Mouse (Mus musculus) hindbrain, embryonic 16.5 days (tissue): ENCODE measurements around the gene Aar2. TPM values are rescaled to one million over a fixed set of nuclear protein-coding genes. Genes with fewer than 3 reads are reported as not detected.

ENCODE experiments used
- ATAC-seq: fragments of 200-750 bp; cut with Nextera tagmentation; 2 replicates; pipeline ENCODE4 v1.8.0; 2017; ENCODE audit warnings: moderate TSS enrichment, moderate library complexity
- H3K27ac ChIP-seq: fragments of 300-500 bp; sonication (generic); 2 replicates; pipeline ENCODE4 v1.5.1; 2014; ENCODE audit warnings: low read depth, mild to moderate bottlenecking, control low read depth, low read length, moderate library complexity
- H3K27me3 ChIP-seq: fragments of 300-500 bp; sonication (generic); replicated peaks from 2 replicates; pipeline ENCODE4 v1.6.1; 2014; ENCODE audit warnings: low read length; ENCODE audit not compliant: control insufficient read depth, insufficient read depth
- H3K36me3 ChIP-seq: fragments of 300-500 bp; sonication (generic); 2 replicates; pipeline ENCODE4 v1.6.1; 2014; ENCODE audit warnings: mild to moderate bottlenecking, low read length, moderate library complexity, mixed read lengths; ENCODE audit not compliant: control insufficient read depth, insufficient read depth
- H3K4me1 ChIP-seq: fragments of 300-500 bp; sonication (generic); 2 replicates; pipeline ENCODE4 v1.6.1; 2014; ENCODE audit warnings: low read depth, low read length; ENCODE audit not compliant: control insufficient read depth, insufficient read depth
- H3K4me2 ChIP-seq: fragments of 300-500 bp; sonication (generic); 2 replicates; pipeline ENCODE4 v1.6.1; 2014; ENCODE audit warnings: mild to moderate bottlenecking, low read length, control low read depth, moderate library complexity
- H3K4me3 ChIP-seq: fragments of 300-500 bp; sonication (generic); 2 replicates; pipeline ENCODE4 v1.5.1; 2014; ENCODE audit warnings: mild to moderate bottlenecking, low read length, control low read depth, moderate library complexity
- H3K9ac ChIP-seq: fragments of 300-500 bp; sonication (generic); 2 replicates; pipeline ENCODE4 v1.6.1; 2014; ENCODE audit warnings: low read depth, mild to moderate bottlenecking, control low read depth, low read length, moderate library complexity
- H3K9me3 ChIP-seq: fragments of 300-500 bp; sonication (generic); 2 replicates; pipeline ENCODE4 v1.6.1; 2014; ENCODE audit warnings: mild to moderate bottlenecking, low read length, moderate library complexity; ENCODE audit not compliant: control insufficient read depth
- WGBS: fragments of 180-500 bp; shearing (Covaris S2); extraction: QIAGEN DNeasy Blood & Tissue Kit; methylation state at CpG from one replicate; pipeline ENCODE4 v1.1.7; 2014; 5-methylcytosine and 5-hydroxymethylcytosine counted together
- polyA plus RNA-seq: library from polyadenylated mRNA; unstranded; fragments of >200 nt; fragmentation: Nextera tagmentation; extraction: Ambion mirVana; gene quantifications from 2 replicates; pipeline ENCODE4 v1.2.1, GENCODE M21; 2015

Gene Aar2
- polyA plus RNA-seq, 1 experiment from 2014 or later = 44.5 TPM

DNA sequence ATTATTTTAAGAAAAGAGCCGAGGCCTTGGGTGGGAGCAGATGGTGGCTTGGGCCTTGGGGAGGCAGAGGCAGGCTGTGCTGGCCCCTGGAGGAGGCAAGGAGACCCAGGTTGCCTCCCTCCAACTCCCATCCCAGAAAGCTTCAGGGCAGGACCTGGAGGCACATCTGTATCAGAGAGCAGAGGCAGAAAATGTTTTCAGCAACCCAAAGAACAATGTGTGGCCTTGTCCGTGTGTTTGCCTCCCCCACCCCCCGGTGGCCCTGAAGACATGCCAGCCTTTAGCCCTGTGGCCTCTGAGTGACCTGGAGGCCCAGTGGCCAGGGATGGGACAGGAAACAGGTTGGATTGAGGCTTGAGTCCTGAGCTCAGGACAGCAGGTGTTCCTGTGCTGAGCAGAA lies 57.8 kb downstream of the Aar2 start:
- no peak overlapping the region for H3K27ac ChIP-seq
- no peak overlapping the region for H3K4me2 ChIP-seq
- H3K4me1 ChIP-seq = no peaks in the 10 kb centered on the region
- H3K27me3 ChIP-seq = no peaks in the 10 kb centered on the region
- H3K36me3 ChIP-seq = no peaks in the 10 kb centered on the region
- H3K9me3 ChIP-seq = no peaks in the 10 kb centered on the region
- no peak overlapping the region for H3K9ac ChIP-seq
- 43% methylated on average over 3 of the region's 3 CpGs for WGBS
- ATAC-seq = no peak
- H3K4me3 ChIP-seq = no peak overlapping the region

DNA sequence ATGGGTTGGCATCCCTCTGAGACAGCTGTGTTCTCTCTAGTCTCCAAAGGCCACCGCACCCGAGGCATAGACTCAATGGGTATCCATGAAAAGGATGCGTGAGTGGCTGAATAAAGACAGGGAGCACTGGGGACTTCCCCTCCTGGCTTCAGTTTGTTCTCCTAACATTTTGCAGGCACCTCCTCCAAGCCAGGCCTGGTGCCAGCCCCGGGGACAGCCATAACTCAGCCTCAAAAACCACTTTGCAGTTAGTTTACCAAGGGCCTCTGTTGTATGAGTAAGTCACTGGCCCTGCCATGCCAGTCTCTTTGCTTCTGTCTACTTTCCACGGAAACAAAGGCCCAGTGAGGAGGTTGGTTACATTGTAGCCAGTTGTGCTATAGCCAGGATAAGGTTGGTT lies 58.6 kb downstream of the Aar2 start:
- WGBS = 70% methylated on average over 5 of the region's 5 CpGs
- H3K4me1 ChIP-seq = no peaks in the 10 kb centered on the region
- H3K4me3 ChIP-seq = no peak overlapping the region
- no peak for ATAC-seq
- no peak overlapping the region for H3K4me2 ChIP-seq
- no peak overlapping the region for H3K9ac ChIP-seq
- no peaks in the 10 kb centered on the region for H3K9me3 ChIP-seq
- H3K27me3 ChIP-seq = no peaks in the 10 kb centered on the region
- no peaks in the 10 kb centered on the region for H3K36me3 ChIP-seq
- no peak overlapping the region for H3K27ac ChIP-seq

DNA sequence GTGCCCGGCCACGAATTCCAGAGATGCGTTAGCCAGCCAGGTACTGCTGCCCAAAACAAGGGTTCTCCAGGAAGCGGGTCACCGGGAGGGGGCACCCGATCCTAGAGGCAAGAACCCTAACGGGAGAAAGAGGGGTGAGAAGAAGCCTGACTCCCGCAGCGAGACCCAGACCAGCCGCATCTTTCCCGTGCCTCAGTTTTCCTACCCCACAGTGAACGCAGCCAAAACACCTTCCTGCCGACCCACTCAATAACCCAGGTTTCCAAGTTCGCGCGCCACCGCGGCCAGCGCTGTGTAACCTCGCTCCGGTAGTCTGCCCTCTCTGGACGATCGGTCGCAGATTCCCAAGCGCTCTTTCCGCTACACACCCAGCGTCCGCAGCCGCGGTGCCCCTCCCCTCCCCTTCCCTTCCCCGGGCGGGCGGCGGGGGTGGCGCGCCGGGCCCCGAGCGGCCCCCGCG lies 65.7 kb downstream of the Aar2 start:
- Histone ChIP-seq H3K9ac (peak overlapping the region; percentile 86), H3K9me3 (no peaks in the 10 kb centered on the region), H3K4me3 (peak overlapping the region; percentile 78), H3K36me3 (no peaks in the 10 kb centered on the region), H3K4me2 (peak overlapping the region; percentile 82), H3K27me3 (no peaks in the 10 kb centered on the region), H3K27ac (no peak overlapping the region; the same call in 1 of the 2 replicates), H3K4me1 (peaks cover 6% of the 10 kb centered on the region)
- 1% methylated on average over 33 of the region's 41 CpGs for WGBS
- ATAC-seq = peak; percentile 55

DNA sequence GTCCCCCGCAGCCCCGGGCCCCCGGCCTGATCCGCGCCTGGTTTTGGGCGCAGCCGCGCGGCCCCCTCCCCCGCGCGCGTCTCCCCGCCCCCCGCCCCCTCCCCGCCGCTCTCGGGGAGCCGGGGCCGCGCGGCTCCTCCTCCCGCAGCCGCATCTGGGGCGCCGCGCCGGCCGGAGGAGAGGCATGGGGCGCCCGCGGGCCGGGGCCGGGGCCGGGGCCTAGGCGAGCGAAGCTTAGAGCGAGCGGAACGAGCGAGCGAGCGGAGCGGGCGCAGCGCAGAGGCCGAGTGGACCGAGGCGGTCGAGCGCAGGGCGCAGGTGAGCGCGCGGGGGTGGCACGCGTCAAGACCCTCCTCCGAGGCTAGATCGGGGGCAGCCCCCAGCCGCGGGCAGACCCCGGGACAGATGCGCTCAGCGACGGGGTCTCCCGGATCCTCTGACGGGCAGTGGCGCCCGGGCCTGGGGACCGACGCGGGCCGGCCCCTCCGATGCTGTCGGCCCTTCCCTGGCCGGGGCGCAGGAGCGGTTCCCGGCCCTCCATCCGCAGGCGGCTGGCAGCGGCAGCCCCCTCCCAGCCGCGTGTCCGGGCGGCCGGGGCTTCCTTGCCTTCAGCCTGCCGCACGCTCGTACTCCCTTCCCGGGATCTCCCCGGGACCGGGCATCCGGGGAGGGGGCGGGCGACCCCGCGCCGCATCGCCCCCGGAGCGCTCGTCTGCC lies 66.3 kb downstream of the Aar2 start, which contains the start of gene Dlgap4:
Dlgap4 (plus strand) TSS at position 165 of the 717 bp plus-strand sequence.
- Histone ChIP-seq H3K9me3 (no peaks in the 10 kb centered on the region), H3K27me3 (no peaks in the 10 kb centered on the region), H3K9ac (peak within 1 kb of the TSS; percentile 86), H3K4me2 (peak within 1 kb of the TSS; percentile 82), H3K27ac (peak within 1 kb of the TSS; percentile 70), H3K36me3 (no peaks in the 10 kb centered on the region), H3K4me3 (peak within 1 kb of the TSS; percentile 78), H3K4me1 (peaks cover 6% of the 10 kb centered on the region)
- peak; percentile 83 for ATAC-seq
- WGBS = 1% methylated on average over 60 of the region's 103 CpGs

DNA sequence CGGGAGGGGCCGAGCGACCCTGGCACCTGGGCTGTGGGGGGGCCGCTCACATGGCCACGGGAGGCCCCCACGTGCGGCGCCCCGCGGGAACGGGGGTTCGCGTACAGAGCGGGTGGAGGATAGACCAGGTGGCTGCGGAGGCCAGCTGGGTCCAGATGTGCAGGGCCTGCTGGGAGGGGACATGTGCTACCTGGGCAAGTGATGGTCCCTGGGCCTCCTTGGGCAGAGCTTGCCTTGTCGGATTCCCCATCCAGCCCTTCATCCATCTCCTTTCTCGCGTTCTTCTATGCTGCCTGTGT lies 66.8 kb downstream of the Aar2 start:
- H3K27me3 ChIP-seq = no peaks in the 10 kb centered on the region
- H3K27ac ChIP-seq = peak overlapping the region; percentile 70
- no peaks in the 10 kb centered on the region for H3K9me3 ChIP-seq
- H3K4me2 ChIP-seq = peak overlapping the region; percentile 82
- 3% methylated on average over 18 of the region's 18 CpGs for WGBS
- peak overlapping the region; percentile 86 for H3K9ac ChIP-seq
- H3K36me3 ChIP-seq = no peaks in the 10 kb centered on the region
- H3K4me1 ChIP-seq = peaks cover 6% of the 10 kb centered on the region
- peak; percentile 15; the same call in 1 of the 2 replicates for ATAC-seq
- H3K4me3 ChIP-seq = peak overlapping the region; percentile 78

DNA sequence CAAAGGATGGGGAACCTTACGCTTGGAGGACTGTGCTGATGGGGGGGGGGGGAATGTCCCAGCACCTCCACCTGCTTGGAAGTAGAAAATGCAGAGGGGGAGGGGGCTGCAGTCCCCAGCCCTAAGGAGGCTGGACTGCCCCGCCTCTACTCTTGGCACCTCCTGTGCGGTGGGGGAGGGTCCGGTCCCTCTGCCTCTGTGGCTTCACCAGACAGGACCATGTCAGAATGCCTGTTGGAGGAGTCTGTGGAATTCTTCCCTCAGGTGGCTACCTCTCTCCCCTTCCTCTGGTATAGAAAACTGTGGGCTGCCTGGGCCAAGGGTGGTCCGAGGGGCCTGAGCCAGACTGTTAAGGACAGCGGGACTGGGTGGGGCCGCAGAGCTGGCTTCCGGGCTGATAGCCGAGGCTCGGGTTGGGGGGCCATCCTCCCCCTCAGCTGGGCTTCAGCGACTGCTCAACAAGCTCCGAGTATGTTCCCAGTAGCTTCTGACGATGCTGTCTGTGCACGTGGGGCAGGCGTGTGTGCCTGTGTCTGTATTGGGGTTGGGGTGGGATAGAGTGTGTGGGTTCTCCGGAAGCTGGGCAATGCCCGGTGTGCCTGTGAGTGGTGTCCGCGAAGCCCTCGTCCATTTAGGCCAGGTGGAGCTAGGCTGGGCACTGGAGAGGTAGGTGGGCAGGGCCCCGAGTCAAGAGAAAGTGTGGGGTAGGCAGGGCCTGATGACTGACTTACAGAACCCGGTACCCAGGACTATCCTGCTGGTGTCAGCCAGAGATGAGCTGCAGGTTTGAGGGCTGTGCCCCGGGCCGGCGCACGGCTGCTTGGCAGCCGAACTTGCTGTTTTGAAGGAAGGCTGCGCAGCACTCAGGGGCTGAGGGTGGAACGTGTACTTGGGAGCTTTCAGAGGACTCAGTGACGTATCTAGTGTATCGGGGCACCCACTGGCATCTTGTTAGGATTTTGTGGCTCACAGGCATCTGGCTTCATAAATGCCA lies 67.6 kb downstream of the Aar2 start:
- peak overlapping the region; percentile 78 for H3K4me3 ChIP-seq
- H3K9me3 ChIP-seq = no peaks in the 10 kb centered on the region
- no peaks in the 10 kb centered on the region for H3K36me3 ChIP-seq
- H3K4me2 ChIP-seq = peak overlapping the region; percentile 82
- no peak overlapping the region for H3K27ac ChIP-seq
- 8% methylated on average over 31 of the region's 31 CpGs for WGBS
- peaks cover 6% of the 10 kb centered on the region for H3K4me1 ChIP-seq
- peak; percentile 35; the same call in 1 of the 2 replicates for ATAC-seq
- H3K27me3 ChIP-seq = no peaks in the 10 kb centered on the region; the same call in 1 of the 2 replicates
- peak overlapping the region; percentile 86 for H3K9ac ChIP-seq

DNA sequence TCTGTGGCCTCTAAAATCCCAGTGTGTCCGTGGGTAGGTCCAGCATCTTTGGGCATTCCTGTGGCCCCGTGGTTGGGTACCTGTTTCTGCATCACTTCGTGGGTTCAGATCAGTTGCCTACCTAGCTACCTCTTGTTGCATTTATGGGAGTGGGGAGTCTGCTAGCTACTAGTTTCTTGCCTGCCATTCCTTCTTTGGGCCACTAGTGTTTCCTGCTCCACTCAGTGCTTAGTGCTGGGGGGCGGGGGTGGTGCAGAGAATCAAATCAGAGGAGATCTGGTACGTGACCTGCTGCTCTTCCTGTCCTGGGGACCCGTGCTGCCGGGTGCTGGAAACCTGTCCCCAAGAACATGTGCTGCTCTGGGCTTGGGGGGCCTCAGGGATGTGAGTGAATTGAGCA lies 69.1 kb downstream of the Aar2 start:
- peaks cover 6% of the 10 kb centered on the region for H3K4me1 ChIP-seq
- H3K4me2 ChIP-seq = no peak overlapping the region
- no peaks in the 10 kb centered on the region; the same call in 1 of the 2 replicates for H3K27me3 ChIP-seq
- H3K36me3 ChIP-seq = no peaks in the 10 kb centered on the region
- H3K9ac ChIP-seq = no peak overlapping the region
- H3K9me3 ChIP-seq = no peaks in the 10 kb centered on the region
- WGBS = 77% methylated on average over 7 of the region's 7 CpGs
- H3K4me3 ChIP-seq = no peak overlapping the region
- H3K27ac ChIP-seq = no peak overlapping the region
- no peak for ATAC-seq

DNA sequence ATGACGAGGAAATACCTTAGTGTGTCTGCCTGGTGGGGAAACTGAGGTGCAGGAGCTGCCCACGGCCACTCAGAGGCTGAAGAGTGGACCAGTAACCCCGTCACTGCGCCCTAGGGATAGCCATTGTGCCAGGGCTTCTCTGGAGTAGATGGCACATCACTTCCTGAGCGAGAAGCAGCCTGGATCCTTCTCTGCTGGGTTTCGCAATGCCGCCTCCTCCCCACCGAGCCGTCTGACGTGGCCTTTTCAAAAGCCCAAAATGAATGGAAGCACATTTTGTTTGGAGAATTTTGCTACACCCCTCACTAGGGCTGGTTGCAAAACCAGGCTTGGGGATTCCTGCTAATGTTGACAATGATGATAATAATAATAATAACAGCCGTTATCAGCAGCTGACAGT lies 70.2 kb downstream of the Aar2 start:
- ATAC-seq = no peak
- H3K36me3 ChIP-seq = no peaks in the 10 kb centered on the region
- H3K4me2 ChIP-seq = no peak overlapping the region
- no peaks in the 10 kb centered on the region; the same call in 1 of the 2 replicates for H3K27me3 ChIP-seq
- H3K4me1 ChIP-seq = peaks cover 6% of the 10 kb centered on the region
- no peak overlapping the region for H3K27ac ChIP-seq
- 21% methylated on average over 11 of the region's 11 CpGs for WGBS
- H3K9ac ChIP-seq = no peak overlapping the region
- H3K9me3 ChIP-seq = no peaks in the 10 kb centered on the region
- no peak overlapping the region for H3K4me3 ChIP-seq
